Mouse (Mus musculus): Measurements from ENCODE around the gene Hopx. TPM values are rescaled to one million over a fixed set of nuclear protein-coding genes. Genes with fewer than 3 reads are reported as not detected.

Hopx gene
- total RNA-seq (2021), result 10 to 100 TPM in 1 of 2 experiments, 1 to 10 TPM in 1; 9.8 to 11.1 TPM
- long read RNA-seq, experiment 1, transcript Hopx-202 (3 exons, 1,113 nt), result major isoform, 16 of 34 reads
- long read RNA-seq, experiment 1, partial matches to known transcripts, result 0 of 34 reads
- long read RNA-seq, experiment 1, other reads (novel, unspliced or antisense), result 14 of 34 reads
- long read RNA-seq, experiment 2, transcript Hopx-202 (3 exons, 1,113 nt), result major isoform, 5 of 9 reads
- long read RNA-seq, experiment 2, partial matches to known transcripts, result 0 of 9 reads
- long read RNA-seq, experiment 2, other reads (novel, unspliced or antisense), result 0 of 9 reads

DNA sequence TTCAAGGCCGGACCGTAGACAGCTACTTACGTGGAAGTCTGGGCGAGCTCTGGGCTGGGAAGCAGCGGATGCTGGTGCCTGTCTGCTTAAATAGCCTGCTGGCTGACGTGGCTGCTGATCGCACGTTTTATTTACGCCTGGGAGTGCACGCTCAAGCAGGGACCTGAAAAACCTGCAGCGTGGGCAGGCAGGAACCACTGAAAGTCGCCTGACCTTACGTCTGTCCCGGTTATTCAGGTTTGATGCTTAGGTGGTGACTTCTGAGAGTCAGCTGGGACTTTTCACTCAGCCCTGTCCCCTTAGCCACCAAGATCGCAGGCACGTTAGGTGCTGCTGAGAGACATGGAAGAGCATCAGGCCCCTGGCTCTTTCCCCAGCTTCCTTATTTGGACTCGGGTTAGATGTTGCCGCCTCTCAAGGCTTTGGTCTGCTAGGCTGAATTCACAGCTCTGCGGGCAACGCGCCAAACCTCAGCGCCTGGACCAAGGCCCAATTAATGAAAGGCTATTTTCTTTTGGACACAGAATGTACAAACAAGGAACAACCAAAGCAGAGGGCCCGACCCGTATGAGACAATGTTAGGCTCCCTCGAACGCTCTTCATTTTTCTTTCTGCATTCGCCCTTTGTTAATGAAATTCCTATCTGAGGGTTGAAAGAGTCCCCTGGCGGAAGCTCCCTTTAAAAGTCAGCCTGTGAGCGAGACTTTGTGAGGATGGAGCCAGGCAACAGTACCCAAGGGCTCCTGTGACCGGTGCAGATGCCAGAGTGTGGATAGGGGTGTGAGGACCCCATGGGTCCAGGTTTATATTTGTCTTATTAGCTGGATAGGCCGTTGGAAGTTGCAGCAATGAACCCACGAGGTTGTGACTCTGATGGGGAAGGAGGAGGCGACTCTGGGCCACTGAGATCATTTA lies at the start of gene Hopx:
TSS of gene Hopx (minus strand) at position 305 of the 915 bp plus-strand sequence.
- DNase-seq, result peak; percentile 78

DNA sequence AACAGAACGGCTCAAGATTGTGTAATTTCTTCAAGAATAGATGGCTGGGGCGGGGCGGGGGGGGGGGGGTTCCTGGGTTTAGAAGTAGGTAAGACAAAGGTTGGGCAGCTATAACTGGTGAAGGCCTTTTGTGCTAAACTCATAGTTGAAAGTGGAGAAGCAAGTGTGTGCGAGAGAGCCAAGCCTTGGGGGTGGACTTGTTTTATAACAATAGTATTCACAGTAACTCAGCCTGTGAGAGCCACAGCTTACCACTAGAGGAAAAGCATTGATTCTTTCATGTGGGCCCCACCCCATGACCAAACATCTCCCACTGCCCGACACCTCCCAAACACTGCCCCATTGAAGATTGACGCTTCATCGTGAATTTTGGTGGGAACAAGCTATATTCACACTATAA lies 48.7 kb upstream of the Hopx start:
- no peak for DNase-seq

DNA sequence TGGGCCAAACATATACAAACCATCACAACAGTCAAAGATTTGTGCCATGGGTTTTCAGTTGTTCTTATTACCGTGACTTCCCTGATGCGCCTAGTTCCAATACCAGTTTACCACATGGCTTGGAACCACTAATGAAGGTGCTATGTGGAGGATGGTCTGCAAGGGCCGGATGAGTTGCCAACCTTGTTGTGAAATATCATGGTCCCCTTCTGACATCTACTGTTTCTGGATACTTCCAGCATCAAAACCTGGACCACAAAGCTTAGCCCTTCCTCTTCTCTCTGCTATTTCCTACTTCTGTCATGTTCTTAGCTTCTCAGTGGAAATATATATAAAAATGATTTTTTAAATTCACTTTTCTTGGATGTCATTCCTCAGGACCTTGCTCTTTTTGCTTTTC lies 47.6 kb upstream of the Hopx start:
- DNase-seq, result no peak

DNA sequence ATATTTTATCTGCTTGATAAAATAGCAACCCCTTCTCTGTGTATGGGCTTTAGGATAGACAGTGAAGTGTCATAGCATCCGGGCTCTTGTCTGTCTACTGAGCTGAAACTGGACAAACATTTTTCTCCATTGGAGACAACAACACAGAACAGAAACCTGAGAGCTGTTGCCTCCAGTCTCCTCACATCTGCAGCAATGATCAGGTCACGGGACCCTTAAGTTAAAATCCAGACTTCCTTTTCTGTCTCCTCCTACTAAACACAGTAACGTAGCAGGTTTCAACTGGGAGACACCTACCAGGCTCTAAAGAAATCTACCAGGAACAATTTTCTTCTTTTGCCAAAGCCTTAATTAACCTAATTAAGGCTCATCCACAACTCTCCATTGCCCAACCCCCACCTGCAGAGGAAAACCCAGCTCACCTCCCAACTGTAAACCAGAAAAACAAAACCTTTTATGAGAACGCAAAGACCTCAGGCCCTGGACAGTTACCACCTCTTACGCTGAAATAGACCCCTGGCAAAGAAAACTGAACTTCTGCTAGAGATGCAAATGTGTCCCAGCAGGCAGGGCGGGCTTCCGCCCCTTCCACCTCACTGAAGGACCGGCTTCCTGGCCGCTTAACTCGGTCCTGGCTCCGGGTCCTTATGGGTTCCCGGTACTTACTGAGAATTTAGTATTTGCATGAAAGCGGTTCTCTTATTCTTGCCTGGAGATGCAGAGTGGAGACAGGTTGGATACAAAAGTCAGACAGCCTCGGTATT lies 43.0 kb upstream of the Hopx start:
- no peak for DNase-seq

DNA sequence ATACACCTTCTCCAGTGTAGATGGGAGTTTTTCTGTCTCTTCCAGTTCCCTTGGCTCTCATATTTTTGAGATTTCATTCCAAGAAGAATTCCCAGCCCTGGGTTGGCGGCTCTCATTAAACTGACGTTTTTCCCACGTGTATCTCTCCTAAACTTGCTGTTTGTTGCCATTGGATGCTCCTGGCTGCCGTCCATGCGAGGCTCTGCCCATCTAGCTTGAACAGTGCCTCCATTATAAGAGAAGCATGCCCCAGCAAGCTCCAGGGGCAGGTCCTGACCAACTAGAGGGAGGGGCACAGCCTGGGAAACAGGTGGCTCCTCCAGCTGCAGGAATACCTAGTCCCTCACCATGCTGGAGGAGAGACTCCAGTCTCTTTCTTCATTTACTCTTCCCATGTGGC lies 42.0 kb upstream of the Hopx start:
- no peak for DNase-seq

DNA sequence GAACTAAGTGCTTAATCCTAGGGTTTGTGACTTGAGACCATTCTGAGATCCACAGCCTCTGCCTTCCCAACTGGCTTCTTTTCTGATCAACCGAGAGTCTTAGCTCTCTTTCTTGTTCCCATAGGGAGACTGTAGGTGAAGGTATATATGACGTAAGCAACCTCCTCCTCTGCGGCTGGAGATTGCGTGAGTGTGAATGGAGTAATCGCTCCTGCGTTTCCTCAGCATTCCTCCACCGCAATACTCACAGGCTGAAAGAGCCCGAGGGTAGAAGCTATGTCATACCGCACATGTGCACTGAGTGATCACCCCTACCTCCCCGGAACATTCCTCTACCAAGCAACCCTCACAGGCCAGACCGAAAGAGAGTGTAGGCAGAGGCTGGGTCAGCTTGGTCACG lies 40.6 kb upstream of the Hopx start:
- no peak for DNase-seq

DNA sequence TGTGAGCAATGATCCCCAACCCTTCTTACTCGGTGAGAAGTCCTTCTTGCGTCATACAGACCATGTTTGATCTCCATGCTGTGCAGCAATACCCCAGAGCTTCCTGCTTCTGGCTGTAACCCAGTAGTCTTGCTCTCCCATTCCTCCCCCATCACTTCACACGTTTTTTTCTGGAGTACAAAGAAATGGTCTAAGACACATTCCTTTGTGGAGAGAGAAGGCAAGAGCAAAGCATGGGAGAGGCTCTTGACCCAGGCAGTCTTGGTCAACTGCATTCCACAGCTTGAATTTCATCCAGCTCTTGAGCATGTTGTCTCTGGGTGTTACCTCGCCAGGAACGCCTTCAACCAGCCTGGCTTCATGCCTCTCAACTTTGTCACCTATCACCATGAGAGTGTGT lies 39.9 kb upstream of the Hopx start:
- DNase-seq, result no peak

DNA sequence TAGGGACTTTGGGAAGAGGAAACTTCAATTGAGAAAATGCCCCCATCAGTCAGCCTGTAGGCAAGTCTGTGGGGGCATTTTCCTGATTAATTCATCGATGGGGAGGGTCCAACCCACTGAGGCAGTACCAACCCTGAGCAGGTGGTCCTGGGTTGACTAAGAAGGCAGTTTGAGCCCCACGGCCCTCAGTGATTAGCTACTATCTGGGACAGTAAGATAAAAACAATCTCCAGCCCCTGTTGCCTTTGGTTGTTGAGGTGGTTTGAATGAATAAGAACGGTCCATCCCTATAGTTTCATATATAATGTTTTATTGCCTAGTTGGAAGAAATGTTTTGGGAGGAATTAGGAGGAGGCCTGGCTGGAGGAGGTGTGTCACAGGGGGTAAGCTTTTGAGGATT lies 36.8 kb upstream of the Hopx start:
- no peak for DNase-seq

DNA sequence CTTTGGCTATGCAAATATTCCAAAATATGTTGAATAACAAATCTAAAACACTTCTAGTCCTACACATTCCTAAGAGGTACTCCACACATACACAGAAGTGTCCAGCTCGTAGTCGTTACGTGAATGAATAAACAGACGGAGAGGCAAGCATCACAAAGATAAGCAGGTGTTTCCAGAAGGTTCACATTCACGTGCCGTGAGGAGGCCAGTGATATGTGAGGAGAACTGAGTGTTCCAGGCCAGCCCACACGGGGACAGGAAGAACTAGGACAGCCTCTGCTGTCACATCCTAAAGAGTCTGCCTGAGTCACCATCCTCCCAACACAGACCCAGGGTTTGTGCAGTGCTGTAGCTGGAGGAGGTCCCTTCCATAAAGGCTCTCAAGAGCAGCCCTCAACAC lies 36.2 kb upstream of the Hopx start:
- no peak for DNase-seq

DNA sequence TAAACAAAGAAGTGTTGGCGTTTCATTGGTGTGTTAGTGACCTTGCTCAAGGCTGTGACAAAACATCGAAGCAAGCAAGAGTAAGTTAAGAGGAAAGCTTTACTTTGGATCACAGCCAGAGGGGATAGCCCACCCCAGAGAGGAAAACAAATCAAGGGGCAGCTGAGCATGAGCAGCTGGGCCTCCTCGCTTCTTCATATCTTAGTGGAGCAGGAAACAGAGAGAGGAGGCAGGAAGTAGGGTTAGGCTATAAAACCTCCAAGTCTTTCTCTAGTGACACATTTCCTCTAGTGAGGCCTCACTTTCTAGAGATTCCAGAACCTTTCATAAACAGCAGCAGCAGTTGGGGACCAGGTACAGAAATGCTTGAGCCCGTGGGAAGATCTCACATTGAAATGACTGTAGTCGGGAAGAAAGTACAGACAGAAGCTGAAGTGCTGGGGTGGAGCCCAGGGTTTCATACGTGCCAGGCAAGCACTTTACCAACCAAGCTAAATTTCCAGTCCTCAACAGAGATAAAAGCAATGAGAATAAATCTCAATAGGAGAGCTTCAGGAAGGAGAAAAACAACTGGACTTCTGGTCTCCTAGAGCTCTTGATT lies 33.2 kb upstream of the Hopx start:
- DNase-seq, result no peak

DNA sequence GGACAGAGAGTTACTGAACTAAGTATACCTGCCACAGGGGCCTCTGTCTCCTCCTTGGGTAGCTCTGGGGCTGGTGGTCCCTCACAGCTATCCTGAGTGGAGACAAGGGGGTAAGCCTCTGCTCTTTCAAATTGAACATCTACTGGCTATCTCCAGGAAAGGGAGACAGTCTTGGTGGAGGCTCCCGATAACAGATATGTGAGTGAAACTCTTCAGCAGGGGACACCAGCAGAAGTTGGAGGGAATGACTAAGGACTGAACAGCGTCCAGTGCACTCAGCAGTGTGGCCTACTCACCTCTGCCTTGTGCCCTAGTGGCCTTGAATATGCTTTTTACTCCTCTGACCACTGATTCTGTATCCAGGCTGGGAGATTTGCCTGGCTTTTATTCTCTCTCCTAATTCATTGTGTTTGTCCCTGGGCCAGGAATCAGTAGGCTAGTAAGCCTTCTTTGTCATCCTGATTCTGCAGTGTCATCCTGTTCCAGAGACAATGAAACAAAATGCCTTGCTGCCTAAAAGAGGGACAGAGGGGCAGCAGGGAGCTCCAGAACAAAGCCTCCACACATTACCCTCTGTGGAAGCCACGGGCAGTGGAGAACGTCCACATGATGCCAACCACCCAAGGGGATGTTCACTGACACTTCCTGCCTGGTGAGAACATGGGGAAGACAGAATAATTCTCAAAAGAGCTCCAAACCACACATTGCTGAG lies 31.7 kb upstream of the Hopx start:
- no peak for DNase-seq

DNA sequence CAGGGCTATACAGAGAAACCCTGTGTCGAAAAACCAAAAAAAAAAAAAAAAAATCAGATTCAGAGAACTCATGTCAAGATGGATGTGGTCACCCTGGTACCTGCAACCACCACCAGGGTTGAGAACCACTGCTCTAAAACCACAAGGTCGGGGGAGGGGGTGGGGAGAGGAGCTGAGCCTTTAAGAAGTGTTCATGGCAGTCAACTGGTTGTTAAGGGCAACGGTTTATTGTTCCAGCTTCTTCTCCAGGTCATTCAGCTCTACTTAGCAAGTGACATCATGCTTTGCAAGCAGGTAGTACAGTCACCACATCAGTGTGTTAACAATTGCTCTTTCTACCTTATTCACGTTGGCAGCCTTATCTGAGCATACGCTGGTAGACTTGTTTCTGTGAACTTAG lies 29.7 kb upstream of the Hopx start:
- no peak for DNase-seq

DNA sequence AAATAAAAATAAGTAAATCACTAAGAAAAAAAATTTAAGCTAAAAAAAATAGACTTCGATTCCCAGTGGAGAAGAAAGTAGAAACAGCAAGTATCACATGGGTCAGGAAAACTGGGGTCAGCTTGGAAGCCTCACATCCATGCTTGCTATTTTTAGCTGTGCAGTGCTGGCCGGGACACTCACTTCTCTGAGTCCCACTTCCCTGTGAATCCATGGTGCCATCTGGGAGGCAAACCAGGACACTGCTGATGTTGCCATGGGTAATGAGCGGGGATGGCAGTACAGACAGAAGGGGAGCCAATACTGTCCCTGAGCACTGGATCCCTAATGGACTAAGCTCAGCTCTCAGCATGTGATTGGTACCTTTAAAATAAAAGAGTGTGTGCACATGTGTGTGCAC lies 28.2 kb upstream of the Hopx start:
- DNase-seq, result no peak

DNA sequence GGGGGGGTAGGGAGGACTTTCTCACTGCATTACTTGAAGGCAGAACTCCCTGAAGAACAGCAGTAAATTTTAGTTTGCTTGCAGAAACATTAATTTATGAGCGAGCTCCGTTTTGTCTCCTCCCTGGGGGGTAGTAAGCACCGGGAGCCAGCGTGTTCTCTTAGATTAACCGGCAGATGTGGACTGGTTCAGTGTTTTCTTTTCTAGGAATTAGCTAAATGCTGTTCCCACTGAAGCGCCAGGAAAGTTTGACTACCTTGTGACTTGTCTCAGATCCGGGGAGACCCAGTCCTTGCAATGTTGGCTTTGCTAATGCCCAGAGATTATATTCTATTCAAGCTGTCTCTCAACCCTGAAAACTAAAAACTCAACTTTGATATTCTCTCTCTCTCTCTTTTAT lies 26.4 kb upstream of the Hopx start:
- no peak for DNase-seq

DNA sequence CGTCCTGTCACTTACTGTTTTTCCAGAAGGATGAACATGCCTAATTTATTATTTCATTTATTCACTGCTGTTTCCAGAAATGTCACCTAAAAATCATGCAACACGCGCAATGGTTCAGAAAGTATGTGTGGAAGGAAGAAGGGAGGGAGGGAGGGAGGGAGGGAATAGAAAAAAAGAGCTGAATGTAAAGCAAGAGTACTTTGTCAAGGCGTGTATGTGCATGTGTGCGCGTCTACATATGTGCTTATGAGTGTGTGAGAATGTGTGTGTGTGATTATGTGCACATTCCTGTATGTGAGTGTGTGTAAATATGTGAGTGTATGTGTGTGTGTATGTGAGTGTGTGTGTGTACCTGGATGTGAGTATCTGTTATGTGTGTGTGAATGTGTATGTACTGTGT lies 25.9 kb upstream of the Hopx start:
- no peak for DNase-seq

DNA sequence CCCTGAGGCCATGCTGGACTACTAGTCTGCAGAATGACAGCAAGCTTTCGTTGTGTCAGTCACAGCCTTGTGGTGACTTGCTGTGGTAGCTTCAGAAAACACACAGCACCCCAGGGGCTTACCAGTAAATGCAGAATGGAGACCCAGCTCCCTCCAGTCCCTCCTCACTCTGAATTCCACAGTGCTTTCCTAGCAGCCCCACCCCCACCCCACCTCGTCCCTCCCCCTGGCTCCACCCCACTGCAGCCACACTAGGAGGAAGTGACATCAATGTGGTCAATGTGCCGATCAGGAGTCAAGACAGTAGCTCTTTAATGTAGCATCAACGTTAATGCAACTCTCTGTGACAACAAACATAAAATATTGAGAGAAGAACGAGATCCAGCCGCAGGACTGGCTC lies 25.2 kb upstream of the Hopx start:
- no peak for DNase-seq

DNA sequence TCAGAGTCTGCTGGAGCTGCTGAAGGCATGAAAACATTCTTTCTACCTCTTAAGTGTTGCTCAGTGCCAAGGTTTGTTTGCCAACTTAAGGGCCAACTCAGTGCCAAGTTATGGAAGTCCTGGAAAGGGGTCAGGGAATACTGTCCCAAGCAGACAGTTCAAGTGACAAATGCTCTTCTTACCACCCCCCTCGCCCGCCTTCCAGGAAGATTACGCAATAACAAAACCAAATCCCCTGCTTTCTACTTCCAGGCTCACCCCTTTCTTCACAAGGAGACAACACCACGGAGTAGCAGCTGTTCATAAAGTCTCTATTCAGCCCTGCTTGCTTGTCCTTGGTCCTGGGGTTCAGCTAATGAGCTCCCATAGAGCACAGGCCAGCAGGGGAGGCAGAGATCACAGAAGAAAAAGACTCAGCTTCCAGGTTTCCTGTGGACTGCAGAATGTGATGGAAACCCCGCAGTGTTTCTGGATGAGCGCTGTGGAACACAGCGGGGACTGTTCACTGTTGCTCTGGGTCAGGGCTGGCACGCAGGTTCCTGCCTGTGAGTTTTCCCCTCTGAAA lies 22.9 kb upstream of the Hopx start:
- DNase-seq, result peak; percentile 48

DNA sequence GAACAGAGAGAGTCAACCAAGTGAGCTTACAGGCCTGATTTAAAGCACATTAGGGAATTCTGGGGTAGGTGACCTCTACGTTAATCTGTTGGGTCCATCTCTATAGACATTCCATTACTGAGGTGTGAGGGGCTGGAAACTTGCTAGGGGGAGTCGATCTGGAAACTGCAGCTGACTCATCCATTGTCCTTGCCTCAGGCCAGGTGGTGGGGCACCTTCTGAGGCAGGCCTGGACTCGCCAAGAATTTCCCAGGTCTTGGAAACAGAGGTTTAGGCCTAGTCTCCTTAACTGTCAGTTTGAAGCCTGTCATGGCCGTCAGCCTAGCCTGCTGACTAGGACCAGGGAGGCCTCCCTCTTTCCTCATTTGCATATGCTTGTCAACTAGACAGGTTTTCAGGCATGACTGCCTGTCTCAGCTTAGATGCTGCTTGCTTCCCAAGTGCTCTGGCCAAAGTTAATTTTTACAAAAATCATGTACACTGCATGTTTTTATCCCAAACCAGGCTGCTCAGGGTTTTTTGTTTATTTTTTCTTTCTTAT lies 21.8 kb upstream of the Hopx start:
- no peak for DNase-seq

DNA sequence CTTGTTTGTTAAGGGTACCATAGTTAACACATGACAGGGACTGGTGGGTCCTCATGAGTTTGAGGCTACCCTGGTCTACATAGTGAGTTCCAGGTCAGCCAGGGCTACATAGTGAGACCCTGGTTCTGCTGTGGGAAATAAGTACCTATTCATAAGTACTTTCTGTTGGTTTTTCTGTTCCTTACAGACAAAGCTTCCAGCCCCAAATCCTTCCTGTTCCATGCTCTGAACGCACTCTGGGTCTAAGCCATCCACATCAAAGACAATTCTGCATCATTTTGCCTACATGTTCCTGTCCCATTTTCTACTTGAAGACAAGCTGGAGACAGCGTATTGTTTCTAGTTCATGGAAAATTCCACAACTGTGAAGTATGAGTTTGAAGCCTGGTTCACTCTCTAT lies 20.0 kb upstream of the Hopx start:
- no peak for DNase-seq

DNA sequence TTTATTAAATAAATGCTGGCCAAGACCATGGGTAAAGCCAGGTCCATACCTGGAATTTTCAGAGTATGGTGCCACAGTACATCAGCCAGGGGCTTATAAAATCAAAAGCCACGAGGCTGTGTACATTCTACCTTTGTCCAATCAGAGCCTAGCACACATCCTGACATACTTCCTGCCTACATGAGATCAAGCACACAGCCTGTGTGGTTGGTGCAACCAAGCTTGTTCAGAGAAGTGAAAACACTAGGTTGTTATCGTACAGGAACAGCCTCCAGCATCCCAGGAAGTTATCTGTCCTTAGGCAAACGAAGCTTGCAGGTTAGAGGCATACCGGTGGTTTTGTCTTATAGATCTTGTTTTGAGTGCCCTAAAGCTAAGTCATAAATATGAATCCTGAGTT lies 19.5 kb upstream of the Hopx start:
- no peak for DNase-seq

DNA sequence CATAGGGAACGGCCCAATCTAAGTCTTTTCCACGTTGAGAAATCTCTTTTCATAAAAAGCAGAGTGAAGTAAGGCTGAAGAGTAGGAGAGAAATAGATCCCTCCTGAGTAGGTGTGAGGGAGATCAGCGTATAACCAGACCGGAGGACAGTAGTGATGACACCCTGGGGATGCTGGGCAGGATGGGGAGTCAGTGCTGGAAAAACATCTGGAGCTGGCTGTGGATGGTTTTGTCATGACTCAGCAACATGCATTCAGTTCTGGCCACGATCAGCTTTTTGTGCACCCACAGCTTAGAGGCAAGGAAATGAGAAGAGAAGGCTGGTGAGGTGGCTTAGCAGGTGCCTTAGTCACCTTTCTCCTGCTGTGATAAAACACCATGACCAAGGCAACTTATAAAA lies 19.0 kb upstream of the Hopx start:
- no peak for DNase-seq

Data from adrenal gland, postnatal 10 days (tissue).